Mouse (Mus musculus) ES-E14 (cell line): ENCODE results near the gene Eif4g3.

Experiments used
- CHD2 ChIP-seq: IDR thresholded peaks from 2 replicates; pipeline ENCODE4 v1.6.1; 2014; ENCODE audit warnings: mild to moderate bottlenecking, low read depth, low read length, inconsistent platforms
- HCFC1 ChIP-seq: IDR thresholded peaks from 2 replicates; pipeline ENCODE4 v1.6.1; 2012; ENCODE audit warnings: low read length, inconsistent platforms, borderline replicate concordance; ENCODE audit not compliant: insufficient read depth
- MAFK ChIP-seq: IDR thresholded peaks from 2 replicates; pipeline ENCODE4 v1.6.1; 2014; ENCODE audit warnings: mild to moderate bottlenecking, low read depth, low read length, inconsistent platforms; ENCODE audit not compliant: insufficient read depth
- ZC3H11A ChIP-seq: IDR thresholded peaks from 2 replicates; pipeline ENCODE4 v1.6.1; 2012; ENCODE audit warnings: low read depth, mild to moderate bottlenecking, inconsistent platforms, low read length, borderline replicate concordance
- ZNF384 ChIP-seq: IDR thresholded peaks from 2 replicates; pipeline ENCODE4 v1.6.1; 2012; ENCODE audit warnings: low read depth, low read length, inconsistent platforms

DNA sequence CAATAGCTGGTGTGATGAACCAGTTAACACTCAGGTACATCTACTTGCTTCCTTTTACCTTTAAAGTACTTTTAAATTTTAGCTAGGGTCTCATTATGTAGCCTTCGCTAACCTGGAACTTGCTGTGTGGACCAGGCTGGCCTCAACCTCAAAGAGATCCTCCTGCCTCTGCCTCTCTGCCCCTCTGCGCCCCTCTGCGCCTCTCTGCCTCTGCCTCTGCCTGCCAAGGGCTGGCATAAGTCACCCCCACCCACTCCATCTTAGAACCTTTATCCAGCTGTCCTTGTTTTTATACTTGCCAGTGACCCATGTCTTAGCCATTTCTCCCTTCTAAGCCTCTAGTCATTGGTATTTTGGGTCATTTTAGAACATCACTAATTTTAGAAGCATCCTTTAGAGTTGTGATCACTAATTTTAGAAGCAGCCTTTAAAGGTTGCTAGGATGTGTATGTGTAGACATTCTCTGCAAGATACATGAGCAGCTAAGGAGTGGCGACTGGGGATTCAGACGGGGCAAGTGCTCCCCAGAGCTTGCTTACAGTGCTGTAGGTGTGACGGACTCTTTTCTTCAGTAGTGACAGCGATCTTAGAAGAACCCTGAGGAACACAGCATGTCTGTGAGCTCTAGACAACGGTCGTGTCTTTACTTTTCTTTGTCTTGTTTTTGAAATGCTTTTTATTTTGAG is 42.8 kb downstream of the Eif4g3 start:
- TF ChIP-seq ZNF384 (no peak), MAFK (no peak), CHD2 (no peak), HCFC1 (no peak), ZC3H11A (no peak)
